Mouse (Mus musculus): ENCODE results near the gene Oasl1. TPM values are rescaled to one million over a fixed set of nuclear protein-coding genes. Genes with fewer than 3 reads are reported as not detected.

Oasl1 gene
- polyA plus RNA-seq, 1 experiment from 2014 or later: 0.61 TPM

DNA sequence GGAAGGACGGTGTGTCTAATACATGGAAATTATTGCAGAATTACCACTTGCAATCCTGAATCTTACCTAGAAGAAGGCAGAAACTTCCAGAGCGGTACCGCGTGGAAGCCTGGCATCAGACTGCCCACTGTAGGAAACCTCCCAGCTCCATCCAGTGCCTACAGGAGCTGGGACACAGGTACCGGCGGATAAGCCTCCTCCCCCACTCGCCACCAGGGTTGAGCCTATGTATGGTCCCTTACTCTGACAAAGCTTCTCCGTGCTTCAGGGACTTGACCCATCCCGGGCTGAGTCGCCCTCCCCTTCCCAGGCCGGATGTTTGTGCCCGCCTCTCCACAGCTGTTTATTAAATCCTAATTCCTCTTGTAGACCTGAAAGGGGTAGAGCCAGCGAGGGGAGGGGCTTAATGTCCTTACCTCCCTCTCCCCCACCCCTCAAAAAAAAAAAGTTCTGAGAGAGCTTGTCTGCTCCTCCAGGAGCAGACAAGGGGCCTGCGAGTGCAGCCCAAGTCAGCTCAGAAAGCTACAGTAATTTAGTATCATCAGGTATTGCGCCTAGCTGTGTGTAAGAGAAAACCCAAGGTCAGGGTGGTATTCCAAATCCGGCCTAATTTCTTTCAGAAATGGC, 57.2 kb downstream of the Oasl1 start:
- no peaks in the 10 kb centered on the region for H3K36me3 ChIP-seq (ENCODE audit: control insufficient read depth, insufficient read depth)
- H3K27me3 ChIP-seq (ENCODE audit: control insufficient read depth, insufficient read depth, low read depth, low read length): no peaks in the 10 kb centered on the region
- H3K9ac ChIP-seq (ENCODE audit: low read depth, low read length): peak overlapping the region; percentile 64
- peaks cover 20% of the 10 kb centered on the region for H3K4me1 ChIP-seq (ENCODE audit: control insufficient read depth, low read depth, low read length)
- peak overlapping the region; percentile 67 for H3K4me3 ChIP-seq (ENCODE audit: low read depth, low read length)
- WGBS (ENCODE audit: insufficient replicate concordance): 23% methylated on average over 16 of the region's 16 CpGs
- H3K4me2 ChIP-seq (ENCODE audit: low read depth, low read length): peak overlapping the region; percentile 97
- H3K27ac ChIP-seq (ENCODE audit: low read length): peak overlapping the region; percentile 94
- H3K9me3 ChIP-seq (replicated peaks; ENCODE audit: control insufficient read depth, low read length): no peaks in the 10 kb centered on the region
- ATAC-seq (ENCODE audit: low read depth): peak; percentile 28

GRCm38 (mm10) chr5:114982001-114982400, 59.0 kb downstream of the Oasl1 start:
- no peaks in the 10 kb centered on the region for H3K9me3 ChIP-seq (replicated peaks; ENCODE audit: control insufficient read depth, low read length)
- H3K4me2 ChIP-seq (ENCODE audit: low read depth, low read length): no peak overlapping the region
- H3K4me3 ChIP-seq (ENCODE audit: low read depth, low read length): no peak overlapping the region
- no peaks in the 10 kb centered on the region for H3K27me3 ChIP-seq (ENCODE audit: control insufficient read depth, insufficient read depth, low read depth, low read length)
- no peaks in the 10 kb centered on the region for H3K36me3 ChIP-seq (ENCODE audit: control insufficient read depth, insufficient read depth)
- H3K4me1 ChIP-seq (ENCODE audit: control insufficient read depth, low read depth, low read length): peaks cover 20% of the 10 kb centered on the region
- WGBS (ENCODE audit: insufficient replicate concordance): 55% methylated on average over 15 of the region's 15 CpGs
- no peak overlapping the region for H3K9ac ChIP-seq (ENCODE audit: low read depth, low read length)
- H3K27ac ChIP-seq (ENCODE audit: low read length): no peak overlapping the region
- no peak for ATAC-seq (ENCODE audit: low read depth)

DNA sequence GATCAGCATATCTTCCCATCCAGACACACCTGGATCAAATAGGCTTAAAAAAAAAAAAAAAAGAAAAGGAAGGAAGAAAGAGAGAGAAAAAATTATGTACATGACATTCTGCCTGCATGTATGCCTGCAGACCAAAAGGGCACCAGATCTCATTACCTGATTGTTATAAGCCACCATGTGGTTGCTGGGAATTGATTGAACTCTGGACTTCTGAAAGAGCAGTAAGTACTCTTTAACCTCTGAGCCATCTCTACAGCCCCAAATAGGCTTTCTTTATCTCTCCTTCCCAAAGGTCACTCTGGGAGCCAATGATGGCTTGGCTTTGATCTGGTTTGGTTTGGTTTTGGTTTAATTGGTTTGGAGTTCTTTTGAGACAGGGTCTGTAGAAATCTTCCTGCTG, 62.0 kb downstream of the Oasl1 start:
- no peak overlapping the region for H3K27ac ChIP-seq (ENCODE audit: low read length)
- no peaks in the 10 kb centered on the region for H3K9me3 ChIP-seq (replicated peaks; ENCODE audit: control insufficient read depth, low read length)
- H3K27me3 ChIP-seq (ENCODE audit: control insufficient read depth, insufficient read depth, low read depth, low read length): no peaks in the 10 kb centered on the region
- no peak overlapping the region for H3K4me3 ChIP-seq (ENCODE audit: low read depth, low read length)
- H3K4me1 ChIP-seq (ENCODE audit: control insufficient read depth, low read depth, low read length): peaks cover 6% of the 10 kb centered on the region
- H3K9ac ChIP-seq (ENCODE audit: low read depth, low read length): no peak overlapping the region
- ATAC-seq (ENCODE audit: low read depth): no peak; the same call in 1 of the 2 replicates
- H3K4me2 ChIP-seq (ENCODE audit: low read depth, low read length): no peak overlapping the region
- no peaks in the 10 kb centered on the region for H3K36me3 ChIP-seq (ENCODE audit: control insufficient read depth, insufficient read depth)

Other genes with a start within 250 kb of the Oasl1 start
- gene Gltp, start 232.3 kb upstream of the Oasl1 start, polyA plus RNA-seq (2015; fragmentation: Nextera tagmentation; extraction: Ambion mirVana): 28.6 and 30.3 TPM in 2 replicates
- gene Tchp, start 215.5 kb upstream of the Oasl1 start, polyA plus RNA-seq (2015; fragmentation: Nextera tagmentation; extraction: Ambion mirVana): 2.5 and 2.9 TPM in 2 replicates
- gene Ankrd13a, start 148.6 kb upstream of the Oasl1 start, polyA plus RNA-seq (2015; fragmentation: Nextera tagmentation; extraction: Ambion mirVana): 10.0 and 11.8 TPM in 2 replicates
- 15.4 and 16.1 TPM in 2 replicates for gene Git2, start 147.7 kb upstream of the Oasl1 start, polyA plus RNA-seq (2015; fragmentation: Nextera tagmentation; extraction: Ambion mirVana)
- 19.4 and 22.7 TPM in 2 replicates for gene 1500011B03Rik, start 99.8 kb upstream of the Oasl1 start, polyA plus RNA-seq (2015; fragmentation: Nextera tagmentation; extraction: Ambion mirVana)
- not detected in 2 replicates for gene 4930519G04Rik, start 69.6 kb upstream of the Oasl1 start, polyA plus RNA-seq (2015; fragmentation: Nextera tagmentation; extraction: Ambion mirVana)
- 0.02 TPM in 1 of 2 replicates, not detected in the other for gene Gm9936, start 64.6 kb upstream of the Oasl1 start, polyA plus RNA-seq (2015; fragmentation: Nextera tagmentation; extraction: Ambion mirVana)
- 2.2 and 2.6 TPM in 2 replicates for gene Oasl2, start 26.3 kb upstream of the Oasl1 start, polyA plus RNA-seq (2015; fragmentation: Nextera tagmentation; extraction: Ambion mirVana)
- gene 2210016L21Rik, start 18.9 kb downstream of the Oasl1 start, polyA plus RNA-seq (2015; fragmentation: Nextera tagmentation; extraction: Ambion mirVana): 9.8 and 10.2 TPM in 2 replicates
- 4.1 and 4.7 TPM in 2 replicates for gene Hnf1a, start 47.9 kb downstream of the Oasl1 start, polyA plus RNA-seq (2015; fragmentation: Nextera tagmentation; extraction: Ambion mirVana)
- gene Sppl3, start 87.9 kb downstream of the Oasl1 start, polyA plus RNA-seq (2015; fragmentation: Nextera tagmentation; extraction: Ambion mirVana): 3.2 and 3.3 TPM in 2 replicates
- 8.1 and 8.5 TPM in 2 replicates for gene Gm10401, start 175.1 kb downstream of the Oasl1 start, polyA plus RNA-seq (2015; fragmentation: Nextera tagmentation; extraction: Ambion mirVana)
- gene Acads, start 196.1 kb downstream of the Oasl1 start, polyA plus RNA-seq (2015; fragmentation: Nextera tagmentation; extraction: Ambion mirVana): 48.8 and 54.2 TPM in 2 replicates
- gene Unc119b, start 211.7 kb downstream of the Oasl1 start, polyA plus RNA-seq (2015; fragmentation: Nextera tagmentation; extraction: Ambion mirVana): 7.7 and 8.1 TPM in 2 replicates
- 16.6 and 19.4 TPM in 2 replicates for gene Mlec, start 234.9 kb downstream of the Oasl1 start, polyA plus RNA-seq (2015; fragmentation: Nextera tagmentation; extraction: Ambion mirVana)